Mouse (Mus musculus) kidney, postnatal 4 days (tissue): Measurements from ENCODE around the gene Abcb6.
A peak's percentile ranks its signal among the peaks of the same experiment; 100 is the strongest.

ENCODE experiments used
- DNase-seq, 2 experiments: peaks; one replicate each; pipeline ENCODE4 v3.0.0; 2021; ENCODE audit warnings: mixed read lengths in 2 of 2

Gene Abcb6

DNA sequence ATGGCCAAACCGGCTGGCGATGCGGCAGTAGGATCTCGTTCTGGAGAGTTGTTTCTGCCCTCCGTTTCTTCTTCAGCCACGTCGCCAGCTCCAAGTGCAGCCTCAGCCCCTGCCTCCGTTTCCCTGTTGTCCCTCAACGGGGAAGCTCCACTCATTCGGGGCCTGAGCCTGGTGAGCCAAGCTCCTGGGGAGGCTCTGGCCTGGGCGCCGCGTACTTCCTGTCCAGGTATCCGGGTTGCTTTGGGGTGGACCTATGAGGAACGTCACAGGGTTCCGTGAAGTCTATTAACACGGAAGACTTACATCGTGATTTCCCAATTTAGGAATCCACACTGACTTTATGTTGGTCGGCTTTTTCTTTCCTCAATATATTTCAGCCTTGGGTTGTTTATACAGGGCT is 12.3 kb upstream of the Abcb6 start:
- peak; percentile 58 to 70 for DNase-seq

DNA sequence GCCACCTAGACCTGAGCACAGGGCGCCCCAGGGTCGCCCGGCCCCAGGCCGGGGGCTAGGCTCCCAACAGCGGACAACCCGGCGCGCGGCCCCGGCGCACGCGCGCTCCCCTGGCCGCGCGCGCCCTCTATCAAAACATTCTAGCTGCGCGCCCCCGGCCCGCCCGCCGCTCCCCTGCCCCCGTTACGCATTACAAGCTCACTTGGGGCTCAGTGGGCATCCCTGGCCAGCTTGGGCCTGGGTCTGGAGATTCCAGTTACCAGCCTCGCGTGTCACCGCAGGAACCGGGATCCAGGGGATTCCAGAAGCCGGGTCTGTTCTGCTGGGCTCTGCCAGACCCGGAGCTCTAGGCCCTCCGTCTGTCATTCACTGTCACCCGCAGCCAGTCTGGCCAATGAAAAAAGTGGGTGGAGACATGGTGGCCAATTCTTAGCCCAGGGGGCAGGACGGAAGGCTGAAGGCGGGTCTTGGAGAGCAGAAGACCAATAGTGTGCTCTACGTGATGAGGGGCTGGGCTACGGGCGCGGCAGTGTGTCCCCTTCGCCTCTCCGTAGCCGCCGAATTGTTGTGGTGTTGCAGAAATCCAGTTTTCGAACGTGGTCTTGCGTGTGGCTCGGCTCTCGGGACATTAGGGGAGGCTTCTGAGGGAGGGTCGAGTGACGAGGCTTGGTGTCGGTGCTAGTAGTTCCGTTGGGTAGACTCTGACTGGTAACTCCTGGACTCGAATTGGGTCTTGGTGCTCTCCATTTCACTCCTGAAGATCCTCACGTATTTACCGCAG is 11.6 kb upstream of the Abcb6 start, which contains the start of the genes Ankzf1 and Atg9a:
TSS of gene Ankzf1 (plus strand) at position 530 of the 781 bp plus-strand sequence.
TSS of gene Atg9a (minus strand) at position 575 of the 781 bp plus-strand sequence.
- DNase-seq: peak; percentile 91 to 96

DNA sequence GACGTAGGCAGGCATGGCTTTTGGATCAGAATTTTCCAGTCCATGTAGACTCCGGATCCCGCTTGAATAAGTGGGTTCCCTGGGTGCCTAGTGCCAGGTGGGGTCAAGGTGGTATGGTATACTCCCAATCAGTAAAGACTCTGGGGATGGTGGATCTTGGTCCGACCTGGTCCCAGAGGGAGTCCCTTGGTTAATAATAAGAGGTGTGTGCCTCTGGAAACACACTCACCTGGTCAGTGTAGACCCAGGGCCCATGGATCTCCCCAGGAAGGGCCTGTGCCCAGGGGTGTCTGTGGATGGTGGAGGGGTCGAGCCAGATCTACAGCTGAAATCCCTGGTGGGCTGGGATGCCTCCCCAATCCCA is 11.0 kb upstream of the Abcb6 start:
- no peak for DNase-seq

DNA sequence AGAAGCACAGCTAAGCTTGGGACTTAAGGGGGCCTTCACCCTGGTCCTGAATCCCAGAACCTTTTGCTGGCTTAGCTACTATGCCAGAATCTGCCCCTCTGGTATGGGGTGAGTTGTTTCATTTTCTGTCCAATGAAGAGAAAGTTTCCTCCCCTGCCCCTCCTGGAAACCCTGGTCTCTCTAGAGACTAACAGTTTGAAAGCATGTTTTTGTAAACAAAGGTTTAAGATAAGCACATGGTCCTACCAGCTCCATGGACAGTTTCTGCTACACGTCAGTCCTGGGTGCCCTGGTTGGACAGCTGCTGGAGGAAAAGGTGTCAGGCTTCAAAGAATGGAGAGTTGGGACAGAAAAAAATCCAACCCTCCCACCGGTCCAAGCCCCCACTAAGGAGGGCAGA is 10.4 kb upstream of the Abcb6 start:
- DNase-seq: no peak

DNA sequence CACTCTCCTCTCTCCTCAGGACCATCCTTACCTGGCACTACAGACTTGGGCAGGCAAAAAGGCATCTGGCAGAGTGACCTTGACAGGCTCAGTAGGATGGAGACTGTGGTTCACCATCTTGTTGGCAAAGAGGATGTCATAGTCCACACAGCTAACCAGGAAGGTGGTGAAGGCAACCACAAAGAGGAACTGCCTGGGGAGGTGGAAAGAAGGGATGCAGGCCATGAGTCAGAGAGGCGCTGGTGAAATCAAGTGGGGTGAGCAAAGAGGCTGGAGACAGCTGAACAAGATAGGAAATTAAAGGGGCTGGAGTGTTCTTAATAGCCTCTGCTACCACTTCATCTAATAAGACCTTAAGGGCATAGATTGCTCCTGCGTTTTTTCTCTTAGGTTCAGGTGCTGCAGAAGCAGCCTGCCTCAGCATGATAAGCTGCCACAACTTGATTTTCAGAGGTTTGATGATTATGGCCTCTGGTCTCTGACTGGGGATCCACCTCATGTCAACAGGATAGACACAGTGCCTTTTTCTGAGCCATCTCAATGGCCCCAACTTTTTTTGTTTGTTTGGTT is 7.8 kb upstream of the Abcb6 start:
- DNase-seq: no peak

DNA sequence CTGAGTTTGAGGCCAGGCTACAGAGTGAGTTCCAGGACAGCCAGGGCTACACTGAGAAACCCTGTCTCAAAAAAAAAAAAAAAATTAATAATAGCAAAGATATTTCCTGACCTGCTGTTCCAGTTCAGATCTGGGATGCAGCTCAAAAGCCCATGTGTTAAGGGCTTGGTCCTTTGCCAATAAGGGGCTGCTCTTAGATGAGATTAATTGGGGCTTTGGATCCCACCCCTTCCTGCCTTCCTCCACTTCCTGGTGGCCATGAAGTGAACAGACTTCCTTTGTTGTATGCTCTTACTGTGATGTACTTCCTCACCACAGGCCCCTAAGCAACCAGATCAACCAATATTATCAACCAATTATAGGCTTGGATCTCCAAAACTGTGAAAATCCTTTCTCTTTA is 6.9 kb upstream of the Abcb6 start:
- no peak for DNase-seq

DNA sequence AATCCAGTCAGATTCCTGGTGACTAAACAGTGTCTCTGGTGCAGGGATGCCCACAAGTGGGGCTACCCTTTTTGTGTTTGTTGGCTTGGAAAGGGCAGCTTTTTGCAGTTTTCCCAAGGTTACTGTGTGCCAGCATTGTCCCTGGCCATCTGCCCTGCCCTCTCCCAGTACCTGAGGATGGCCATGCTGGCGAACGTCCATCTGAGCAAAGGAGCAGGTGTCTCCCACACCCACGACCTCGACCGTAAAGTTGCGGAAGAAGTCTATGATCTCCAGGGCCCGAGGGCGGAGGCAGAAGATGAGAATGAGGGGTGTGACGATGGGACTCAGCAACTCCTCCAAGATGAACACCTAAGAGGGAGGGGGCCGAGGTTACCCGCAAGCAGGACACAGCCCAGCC is 5.3 kb upstream of the Abcb6 start:
- DNase-seq: no peak

DNA sequence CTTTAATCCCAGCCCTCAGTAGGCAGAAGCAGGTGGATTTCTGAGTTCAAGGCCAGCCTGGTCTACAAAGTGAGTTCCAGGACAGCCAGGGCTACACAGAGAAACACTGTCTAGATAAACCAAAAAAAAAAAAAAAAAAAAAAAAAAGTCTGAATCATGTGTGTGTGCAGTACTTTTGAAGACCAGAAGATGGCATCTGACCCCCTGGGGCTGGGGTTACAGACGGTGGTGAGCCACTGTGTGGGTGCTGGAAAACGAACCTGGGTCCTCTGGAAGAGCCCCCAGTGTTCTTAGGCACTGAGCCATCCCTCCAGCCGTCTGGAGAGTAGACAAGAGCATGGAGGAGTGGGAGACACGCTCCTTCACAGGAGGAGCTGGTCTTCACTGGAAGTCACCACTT is 2.0 kb upstream of the Abcb6 start:
- DNase-seq: no peak

DNA sequence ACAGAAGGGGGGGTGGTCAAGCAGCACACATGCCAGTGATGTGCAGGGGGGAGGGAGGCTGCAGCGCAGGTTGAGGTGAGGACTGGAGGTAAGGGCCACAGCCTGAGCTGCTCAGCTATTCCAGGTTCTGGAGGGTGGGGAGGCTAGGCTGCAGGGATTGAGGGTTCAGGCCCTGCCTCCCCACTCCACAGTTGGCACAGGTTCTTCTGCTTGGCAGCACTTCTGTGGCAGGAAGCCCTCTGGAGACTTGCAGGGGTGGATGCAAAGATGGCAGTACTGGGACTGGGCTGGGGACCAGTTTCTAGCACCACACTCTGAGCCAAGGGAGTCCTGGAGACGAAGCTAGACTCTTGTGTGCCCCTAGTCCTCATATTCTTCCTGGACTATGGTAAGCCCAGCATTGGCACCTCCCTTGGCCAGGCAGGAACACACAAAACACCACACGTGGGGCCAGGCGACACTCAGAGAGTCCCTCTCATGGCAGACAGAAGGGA is 1.2 kb upstream of the Abcb6 start:
- DNase-seq: no peak

DNA sequence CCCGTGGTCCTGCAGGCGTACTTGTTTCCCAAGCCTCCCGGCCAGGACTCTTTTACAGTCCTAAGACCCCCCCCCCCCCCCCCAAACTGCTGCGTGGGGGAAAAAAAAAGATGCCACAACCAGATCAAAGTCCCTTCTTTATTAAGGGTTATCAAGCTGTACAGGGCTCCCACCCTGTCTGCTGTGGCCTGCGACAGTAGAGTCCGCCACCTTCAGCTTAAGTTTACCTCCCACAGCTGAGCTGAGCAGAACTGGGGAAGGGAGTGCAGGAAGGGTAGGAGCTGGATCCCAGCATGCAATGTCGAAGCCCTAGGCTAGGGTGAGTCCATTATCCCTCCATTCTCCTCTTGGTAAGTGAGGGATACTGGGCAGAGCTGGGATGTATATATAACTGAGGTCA is 549 bp upstream of the Abcb6 start:
- no peak for DNase-seq

DNA sequence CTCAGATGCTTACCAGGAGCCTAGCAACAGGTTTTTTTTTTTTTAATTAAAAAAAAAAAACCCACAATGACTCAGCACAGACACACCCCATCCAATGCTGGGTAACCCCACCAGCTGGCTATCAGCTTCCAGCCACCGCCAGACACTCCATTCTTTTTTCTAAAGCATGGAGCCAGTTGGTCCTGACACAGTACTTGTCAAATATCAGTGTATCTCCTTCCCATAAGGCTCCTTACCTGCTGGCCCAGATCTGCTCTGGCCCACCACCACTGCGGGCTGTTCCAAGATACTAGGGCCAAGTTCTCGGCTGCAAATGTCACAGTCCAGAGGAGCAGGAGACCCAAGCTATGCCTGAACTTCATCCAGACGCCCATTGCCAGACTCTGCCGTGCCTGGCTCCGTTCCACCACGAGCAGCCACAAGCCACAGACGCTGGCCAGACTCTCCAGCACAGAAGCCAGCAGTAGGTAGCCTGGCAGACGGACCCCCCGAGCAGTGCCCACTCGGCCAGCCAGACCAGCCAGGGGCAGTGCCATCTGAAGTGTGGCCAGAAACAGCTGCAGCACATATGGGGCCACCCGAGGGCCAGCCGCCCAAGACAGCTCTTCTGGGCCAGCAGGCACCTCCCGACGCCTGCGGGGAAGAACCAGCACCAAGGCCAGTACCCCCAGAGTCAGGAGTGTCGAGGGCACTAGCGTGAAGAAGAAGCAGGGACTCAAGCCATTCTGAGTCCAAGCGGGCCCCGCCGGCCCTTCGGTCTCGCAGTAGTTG is 673 bp downstream of the Abcb6 start:
- no peak for DNase-seq

DNA sequence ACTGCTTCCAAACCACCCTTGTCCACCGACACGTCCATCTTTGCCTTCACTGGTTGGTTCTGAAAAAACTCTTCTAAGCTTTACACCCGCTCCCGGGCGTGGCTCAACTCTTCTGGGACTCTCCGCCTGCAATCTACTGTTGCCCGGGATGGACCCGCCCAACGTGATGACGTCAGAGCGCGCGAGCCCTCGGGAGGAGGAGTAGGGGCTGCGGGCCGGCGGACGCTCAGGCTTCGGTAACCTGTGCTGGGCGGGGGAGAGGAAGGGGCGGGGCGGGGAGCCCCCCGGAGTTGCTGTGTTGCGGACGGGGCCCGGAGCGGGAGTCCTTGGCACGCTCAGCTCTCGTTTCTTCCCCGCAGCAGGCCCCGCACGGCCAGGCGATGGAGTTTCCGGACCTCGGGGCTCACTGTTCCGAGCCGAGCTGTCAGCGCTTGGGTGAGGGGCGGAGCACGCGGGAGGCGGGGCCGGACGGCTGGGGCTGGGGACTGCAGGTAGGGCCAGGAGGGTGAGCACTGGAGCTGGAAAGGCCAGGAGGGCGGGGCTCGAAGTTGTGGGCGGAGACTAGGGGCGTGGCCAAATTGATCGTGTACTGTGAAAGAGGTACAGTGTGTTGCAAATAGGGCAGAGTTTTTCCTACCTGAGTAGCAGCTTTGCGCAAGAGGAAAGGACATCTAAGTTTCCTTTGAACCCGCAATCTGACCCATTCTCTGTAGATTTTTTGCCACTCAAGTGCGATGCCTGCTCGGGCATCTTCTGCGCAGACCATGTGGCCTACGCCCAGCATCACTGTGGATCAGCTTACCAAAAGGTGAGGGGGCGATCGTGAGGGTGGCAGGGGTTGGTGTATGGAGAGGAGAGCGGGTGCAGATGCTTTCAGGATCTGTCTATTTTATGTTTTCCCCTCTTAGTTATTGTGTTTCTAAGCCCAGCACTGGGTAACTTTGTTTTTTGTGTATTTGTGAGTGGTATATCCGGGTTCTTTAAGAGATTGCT is 11.4 kb downstream of the Abcb6 start, which contains the start of gene Zfand2b:
TSS of gene Zfand2b (plus strand) at position 175 of the 993 bp plus-strand sequence.
- DNase-seq: peak; percentile 98 to 99

DNA sequence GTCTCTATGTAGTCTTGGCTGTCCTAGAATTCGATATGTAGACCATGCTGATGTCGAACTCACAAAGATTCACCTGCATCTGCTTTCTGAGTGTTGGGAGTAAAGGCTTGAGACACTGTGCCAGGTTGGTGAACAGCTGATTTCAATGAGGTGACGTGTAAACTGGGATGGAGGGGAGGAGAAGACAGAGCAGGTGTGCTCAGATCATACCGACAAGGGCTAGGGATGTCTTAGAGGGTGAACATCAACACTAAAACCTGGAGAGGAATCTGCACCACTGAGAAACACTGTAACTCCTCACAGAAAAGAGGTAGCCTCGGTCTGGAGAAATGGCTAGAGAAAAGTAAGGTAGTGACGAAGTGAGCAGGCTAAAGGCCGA is 12.1 kb downstream of the Abcb6 start:
- no peak for DNase-seq

DNA sequence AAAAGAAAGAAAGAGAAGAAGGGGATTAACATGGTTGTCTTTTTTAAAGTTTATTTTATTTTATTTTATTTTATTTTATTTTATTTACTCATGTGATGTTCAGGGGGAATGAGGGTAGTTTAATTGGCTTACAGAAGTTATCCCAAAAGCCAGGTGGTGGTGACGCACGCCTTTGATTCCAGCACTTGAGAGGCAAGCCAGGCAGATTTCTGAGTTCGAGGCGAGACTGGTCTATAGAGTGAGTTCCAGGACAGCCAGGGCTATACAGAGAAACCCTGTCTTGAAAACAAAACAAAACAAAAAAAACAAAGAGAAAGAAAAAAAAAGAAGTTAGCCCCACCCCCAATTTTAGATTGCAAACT is 20.0 kb downstream of the Abcb6 start:
- DNase-seq: no peak

DNA sequence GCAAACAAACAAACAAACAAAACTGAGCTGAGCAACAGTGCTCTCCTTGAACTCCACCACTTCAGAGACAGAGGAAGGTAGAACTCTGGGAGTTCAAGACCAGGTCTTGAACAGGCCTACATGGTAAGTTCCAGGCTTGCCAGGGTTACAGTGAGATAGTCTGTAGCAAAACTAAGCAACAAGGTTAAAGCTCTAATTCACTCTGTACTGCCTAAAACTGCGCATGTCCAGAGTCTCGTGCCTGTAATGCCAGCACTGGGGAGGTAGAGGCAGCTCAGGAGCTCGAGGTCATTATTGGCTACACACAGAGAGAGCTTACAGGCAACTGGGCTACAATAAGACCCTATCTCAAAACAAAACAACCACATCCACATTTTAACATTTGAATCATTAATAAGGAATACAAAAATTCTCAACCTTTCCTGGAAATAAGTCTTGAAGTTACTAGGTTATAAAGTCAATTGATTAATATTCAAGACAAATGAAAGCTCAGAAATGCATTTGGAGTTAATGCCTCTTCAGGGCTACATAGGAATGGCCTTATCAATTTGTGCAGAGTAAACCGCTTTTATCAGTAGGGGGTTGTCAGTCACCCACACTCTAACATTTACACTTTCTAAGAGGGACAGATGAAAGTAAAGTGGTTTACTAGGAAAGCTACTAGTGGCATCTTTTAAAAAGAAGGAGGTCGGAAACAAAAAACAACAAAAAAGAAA is 20.5 kb downstream of the Abcb6 start:
- no peak for DNase-seq

DNA sequence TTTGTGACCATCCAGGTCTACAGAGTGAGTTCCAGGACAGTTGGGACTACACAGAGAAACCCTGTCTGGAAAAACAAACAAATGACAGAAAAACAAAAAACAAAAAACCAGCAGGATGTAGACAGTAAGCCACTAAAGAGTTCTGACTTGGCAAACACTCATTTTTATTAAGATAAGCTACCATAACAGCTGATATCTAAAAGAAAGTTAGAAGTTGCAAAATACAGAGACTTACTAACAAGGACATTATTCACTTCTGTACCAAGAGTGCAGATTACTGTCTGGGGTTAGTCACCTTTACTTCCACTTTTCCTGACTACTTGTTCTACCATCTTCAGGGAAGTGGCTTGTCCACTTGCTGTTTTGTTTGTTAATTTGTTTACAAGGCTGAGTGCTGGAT is 21.2 kb downstream of the Abcb6 start:
- DNase-seq: no peak

DNA sequence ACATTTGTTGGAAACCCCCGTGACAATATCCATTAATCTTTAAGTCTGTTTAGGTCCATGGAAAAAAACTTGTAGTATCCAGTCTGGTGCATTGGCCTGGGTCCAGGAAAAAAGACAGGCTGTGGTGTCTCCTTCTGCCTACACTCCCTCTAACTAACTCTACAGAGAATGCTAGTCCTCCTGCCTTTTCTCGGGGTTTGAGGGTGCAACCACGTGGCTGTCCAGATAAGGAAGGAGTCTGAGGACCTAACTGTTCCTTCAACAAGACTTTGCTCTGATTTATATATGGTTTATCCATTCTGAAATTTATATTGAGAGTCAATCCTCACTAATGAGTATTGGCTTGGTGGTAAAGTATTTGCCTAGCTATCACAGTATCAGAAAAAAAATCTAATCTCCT is 24.4 kb downstream of the Abcb6 start:
- no peak for DNase-seq

DNA sequence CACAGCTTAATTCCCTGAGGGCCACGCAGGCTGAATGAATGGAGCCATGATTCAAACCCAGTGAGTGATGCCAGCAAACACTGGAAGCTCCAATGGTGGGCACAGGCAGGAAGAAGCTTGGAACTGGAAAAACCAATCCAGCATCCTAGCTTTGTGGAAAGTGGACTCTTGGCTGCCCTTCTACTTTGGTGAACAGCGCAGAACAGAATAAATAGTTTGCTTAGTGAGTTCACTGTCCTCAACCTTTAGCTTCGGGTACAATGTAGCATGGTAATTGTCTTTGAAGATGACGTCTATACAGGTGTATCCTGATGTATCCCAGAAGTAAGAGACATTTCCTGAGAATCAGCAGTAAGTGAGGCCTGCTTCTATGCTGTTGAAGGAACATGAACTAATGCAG is 31.5 kb downstream of the Abcb6 start:
- DNase-seq: no peak

DNA sequence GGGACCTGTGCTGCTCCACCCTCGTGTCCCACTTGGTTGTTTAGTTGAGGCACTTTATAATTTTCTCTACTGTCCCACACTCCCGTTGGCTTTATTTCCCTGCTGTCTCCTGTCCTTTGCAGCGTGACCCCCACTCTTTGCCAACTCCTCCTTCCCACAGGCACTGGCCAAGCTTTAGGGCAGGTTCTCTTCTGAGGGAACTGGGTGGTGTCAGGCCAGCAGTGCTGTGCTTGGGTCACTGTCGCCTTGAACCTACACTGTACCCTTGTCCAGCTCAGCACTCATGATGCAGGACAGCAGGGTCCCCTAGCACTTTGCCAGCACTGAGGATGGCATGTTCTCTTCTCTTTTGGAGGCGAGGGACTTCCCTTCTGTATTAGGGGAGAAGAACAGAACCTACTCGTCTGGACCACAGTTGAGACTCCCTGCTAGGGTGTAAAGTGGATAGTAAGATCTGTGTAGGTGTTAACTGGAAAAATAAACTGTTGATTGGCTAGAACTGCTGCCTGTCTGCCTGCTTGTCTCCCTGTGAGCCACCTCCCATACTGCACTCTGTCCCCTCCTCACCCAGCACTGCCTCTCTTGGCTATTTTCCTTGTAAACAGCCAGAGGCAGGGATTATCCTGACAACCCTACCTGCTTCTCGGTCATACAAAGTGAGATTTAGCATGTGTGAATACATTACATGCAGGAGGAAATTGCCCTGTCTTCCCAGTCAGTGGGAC is 32.6 kb downstream of the Abcb6 start:
- no peak for DNase-seq

DNA sequence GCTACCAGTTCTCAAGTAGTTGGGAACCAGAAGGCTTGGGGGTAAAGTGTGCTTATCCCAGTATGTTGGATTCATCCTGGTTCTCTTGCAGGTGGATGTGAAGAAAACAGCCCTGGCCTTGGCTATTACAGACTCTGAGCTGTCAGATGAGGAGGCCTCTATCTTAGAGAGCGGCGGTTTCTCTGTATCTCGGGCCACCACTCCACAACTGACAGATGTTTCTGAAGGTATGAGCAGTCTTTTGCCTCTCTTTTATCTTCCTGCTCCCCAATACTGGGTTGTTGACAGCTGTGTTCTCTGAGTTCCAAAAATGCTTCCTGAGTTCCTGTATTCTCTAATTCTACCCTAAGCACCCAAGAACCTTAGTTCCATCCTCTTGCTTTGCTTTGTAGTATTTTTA is 34.6 kb downstream of the Abcb6 start:
- no peak for DNase-seq
